Mouse (Mus musculus): ENCODE measurements around the gene Adam19. TPM values are rescaled to one million over a fixed set of nuclear protein-coding genes. Genes with fewer than 3 reads are reported as not detected.

Adam19 gene
- total RNA-seq (2014; rRNA removed) (18.5 and 19.1 TPM in 2 replicates), polyA plus RNA-seq (2015; fragmentation: Nextera tagmentation; extraction: Ambion mirVana) (5.6 and 5.8 TPM in 2 replicates)

DNA sequence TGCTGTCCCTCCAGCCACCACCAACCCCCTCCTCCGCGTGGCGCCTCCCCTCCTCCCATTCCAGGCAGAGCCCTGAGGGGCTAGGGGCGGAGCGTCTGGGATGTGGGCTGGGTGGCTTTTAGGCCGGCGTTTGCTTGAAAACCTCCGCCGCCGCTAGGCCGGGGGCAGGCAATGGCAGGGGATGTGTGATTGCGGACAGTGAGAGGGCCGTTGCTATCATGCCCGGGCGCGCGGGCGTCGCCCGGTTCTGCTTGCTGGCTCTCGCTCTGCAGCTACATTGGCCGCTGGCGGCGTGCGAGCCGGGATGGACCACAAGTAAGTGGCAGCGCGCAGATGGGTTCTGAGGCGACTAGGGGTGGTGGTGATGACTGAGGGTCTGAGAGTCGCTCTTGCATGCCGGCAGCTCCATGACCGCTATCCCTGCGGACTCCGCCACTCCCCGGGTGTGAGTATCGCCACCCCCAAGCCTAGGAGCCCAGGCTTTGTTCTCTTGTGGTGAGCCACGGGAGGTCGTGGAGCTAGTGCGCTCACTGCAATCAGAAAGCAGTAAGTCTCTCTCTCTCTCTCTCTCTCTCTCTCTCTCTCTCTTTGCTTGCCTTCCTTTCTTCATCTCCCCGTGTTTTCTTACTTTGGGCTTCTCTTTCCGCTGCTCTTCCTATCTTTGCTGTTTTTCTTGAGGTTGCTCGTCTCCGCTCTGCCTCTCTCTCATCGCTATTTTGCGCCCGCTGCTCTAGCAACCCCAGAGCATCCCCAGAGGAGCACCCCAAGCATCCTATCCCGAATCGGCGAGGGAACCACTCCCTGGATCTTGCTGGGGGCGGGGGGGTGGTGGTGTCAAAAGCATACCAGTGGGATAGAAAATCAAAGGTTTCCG is at the start of gene Adam19:
TSS of gene Adam19 (plus strand) at position 97 of the 874 bp plus-strand sequence.
- DNase-seq (ENCODE audit: low spot score) = peak; percentile 86
- peak within 1 kb of the TSS; percentile 91 for H3K27ac ChIP-seq
- peak within 1 kb of the TSS; percentile 68 for H3K4me3 ChIP-seq (ENCODE audit: low read length)
- no peaks in the 10 kb centered on the region for H3K27me3 ChIP-seq (ENCODE audit: insufficient read depth, low read length)
- no peaks in the 10 kb centered on the region for H3K4me1 ChIP-seq (ENCODE audit: insufficient read depth, low read length)
- under 1% methylated on average over 49 of the region's 51 CpGs for WGBS
- H3K9me3 ChIP-seq (ENCODE audit: low read length) = no peaks in the 10 kb centered on the region
- H3K36me3 ChIP-seq (ENCODE audit: insufficient read depth, low read length) = no peaks in the 10 kb centered on the region
- peak within 1 kb of the TSS; percentile 76 for H3K9ac ChIP-seq (replicated peaks; ENCODE audit: low read length)
- TF ChIP-seq CTCF (IDR thresholded peaks at IDR 0.05; ENCODE audit: low read depth) = no peak
- ATAC-seq = peak; percentile 88
- peak within 1 kb of the TSS; percentile 74 for H3K4me2 ChIP-seq (ENCODE audit: low read depth, low read length)

DNA sequence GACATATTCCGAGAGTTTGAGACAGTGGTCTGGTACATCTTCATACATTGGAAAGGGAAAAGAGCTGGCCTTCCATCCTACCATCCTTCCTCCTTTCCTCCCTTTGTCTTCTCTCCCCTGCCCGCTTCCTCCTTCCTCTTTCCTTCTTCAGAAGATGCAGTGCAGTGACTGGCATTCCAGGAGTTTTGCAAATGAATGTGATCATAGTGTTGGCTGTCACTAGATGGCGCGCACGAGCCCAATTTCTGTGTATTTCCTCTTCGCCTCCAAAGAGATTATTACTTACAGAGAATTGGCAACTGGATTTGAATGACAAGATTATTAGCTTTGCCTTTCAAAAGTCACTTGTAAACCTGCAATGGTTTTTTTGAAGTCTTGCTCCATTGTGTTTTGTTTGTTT is 39.7 kb upstream of the Adam19 start:
- Histone ChIP-seq H3K4me3 (ENCODE audit: low read length) (no peak overlapping the region), H3K4me2 (ENCODE audit: low read depth, low read length) (no peak overlapping the region), H3K27me3 (ENCODE audit: insufficient read depth, low read length) (no peaks in the 10 kb centered on the region), H3K27ac (no peak overlapping the region), H3K36me3 (ENCODE audit: insufficient read depth, low read length) (no peaks in the 10 kb centered on the region), H3K9me3 (ENCODE audit: low read length) (no peaks in the 10 kb centered on the region), H3K9ac (replicated peaks; ENCODE audit: low read length) (no peak overlapping the region), H3K4me1 (ENCODE audit: insufficient read depth, low read length) (no peaks in the 10 kb centered on the region)
- no peak for ATAC-seq
- peak; percentile 88 for DNase-seq (ENCODE audit: low spot score)
- WGBS = 22% methylated on average over 6 of the region's 6 CpGs
- peak; percentile 83 for TF ChIP-seq CTCF (IDR thresholded peaks at IDR 0.05; ENCODE audit: low read depth)

DNA sequence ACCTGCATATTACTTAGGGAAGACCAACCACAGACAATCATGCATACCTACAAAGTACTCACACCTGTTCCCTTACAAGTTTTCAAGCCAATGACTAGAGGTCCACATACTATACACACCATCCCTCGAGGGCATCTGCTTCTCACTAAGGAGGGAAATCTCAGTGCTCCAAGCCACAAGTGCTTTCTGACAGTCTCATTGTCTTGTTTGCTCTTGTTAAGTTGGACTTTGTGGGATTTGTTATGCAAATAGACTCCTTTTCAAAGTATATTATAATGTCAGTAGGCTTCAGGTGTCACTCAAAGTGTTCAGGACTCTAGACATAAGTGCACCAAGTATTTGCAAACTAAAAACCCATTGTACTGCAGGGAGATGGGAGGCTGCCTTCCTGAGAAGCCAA is 35.5 kb upstream of the Adam19 start:
- Histone ChIP-seq H3K4me2 (ENCODE audit: low read depth, low read length) (no peak overlapping the region), H3K36me3 (ENCODE audit: insufficient read depth, low read length) (no peaks in the 10 kb centered on the region), H3K27me3 (ENCODE audit: insufficient read depth, low read length) (no peaks in the 10 kb centered on the region), H3K9ac (replicated peaks; ENCODE audit: low read length) (no peak overlapping the region), H3K4me3 (ENCODE audit: low read length) (no peak overlapping the region), H3K27ac (no peak overlapping the region), H3K9me3 (ENCODE audit: low read length) (no peaks in the 10 kb centered on the region), H3K4me1 (ENCODE audit: insufficient read depth, low read length) (no peaks in the 10 kb centered on the region)
- TF ChIP-seq CTCF (IDR thresholded peaks at IDR 0.05; ENCODE audit: low read depth) = no peak
- WGBS = 52% methylated on average over 1 of the region's 1 CpGs
- ATAC-seq (no peak), DNase-seq (ENCODE audit: low spot score) (no peak)

- H3K4me1 ChIP-seq (ENCODE audit: insufficient read depth, low read length) = no peaks in the 10 kb centered on the region
- H3K36me3 ChIP-seq (ENCODE audit: insufficient read depth, low read length) = no peaks in the 10 kb centered on the region
- ATAC-seq (no peak), DNase-seq (ENCODE audit: low spot score) (no peak)
- no peak for TF ChIP-seq CTCF (IDR thresholded peaks at IDR 0.05; ENCODE audit: low read depth)
- no peak overlapping the region for H3K4me3 ChIP-seq (ENCODE audit: low read length)
- no peaks in the 10 kb centered on the region for H3K9me3 ChIP-seq (ENCODE audit: low read length)
- H3K27ac ChIP-seq = no peak overlapping the region
- H3K9ac ChIP-seq (replicated peaks; ENCODE audit: low read length) = no peak overlapping the region
- H3K4me2 ChIP-seq (ENCODE audit: low read depth, low read length) = no peak overlapping the region
- no peaks in the 10 kb centered on the region for H3K27me3 ChIP-seq (ENCODE audit: insufficient read depth, low read length)
Measured at GRCm38 (mm10) chr11:46021850-46022249, 33.9 kb upstream of the Adam19 start.

- Histone ChIP-seq H3K4me3 (ENCODE audit: low read length) (no peak overlapping the region), H3K9ac (replicated peaks; ENCODE audit: low read length) (no peak overlapping the region), H3K36me3 (ENCODE audit: insufficient read depth, low read length) (no peaks in the 10 kb centered on the region), H3K9me3 (ENCODE audit: low read length) (no peaks in the 10 kb centered on the region), H3K27me3 (ENCODE audit: insufficient read depth, low read length) (no peaks in the 10 kb centered on the region), H3K4me1 (ENCODE audit: insufficient read depth, low read length) (no peaks in the 10 kb centered on the region), H3K4me2 (ENCODE audit: low read depth, low read length) (no peak overlapping the region), H3K27ac (no peak overlapping the region)
- ATAC-seq (no peak), DNase-seq (ENCODE audit: low spot score) (no peak)
- WGBS = 84% methylated on average over 6 of the region's 6 CpGs
- TF ChIP-seq CTCF (IDR thresholded peaks at IDR 0.05; ENCODE audit: low read depth) = no peak
Measured at GRCm38 (mm10) chr11:46022983-46023382, 32.8 kb upstream of the Adam19 start.

DNA sequence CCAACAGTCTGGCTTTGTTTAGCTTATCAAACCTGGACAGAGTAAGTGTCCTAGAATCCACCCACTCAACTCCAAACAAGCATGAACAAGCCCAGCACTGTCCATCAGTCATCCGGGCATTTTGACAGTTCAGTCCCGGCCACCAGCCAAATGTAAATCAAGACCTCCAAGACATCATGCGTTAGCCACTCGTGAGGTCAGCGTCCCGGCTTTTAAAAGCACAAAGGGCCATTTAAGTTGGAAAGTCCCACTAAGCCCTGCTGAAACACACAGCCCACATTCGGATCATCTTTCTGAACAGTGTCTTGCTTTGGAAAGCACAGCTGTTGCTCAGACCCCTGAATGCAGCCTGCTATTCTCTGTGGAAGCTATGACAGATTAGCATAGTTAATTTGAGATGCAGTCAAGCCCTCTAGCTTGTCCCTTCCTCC is 29.8 kb upstream of the Adam19 start:
- 23% methylated on average over 7 of the region's 7 CpGs for WGBS
- Histone ChIP-seq H3K36me3 (ENCODE audit: insufficient read depth, low read length) (no peaks in the 10 kb centered on the region), H3K9me3 (ENCODE audit: low read length) (no peaks in the 10 kb centered on the region), H3K4me2 (ENCODE audit: low read depth, low read length) (no peak overlapping the region), H3K4me1 (ENCODE audit: insufficient read depth, low read length) (no peaks in the 10 kb centered on the region), H3K27ac (no peak overlapping the region), H3K27me3 (ENCODE audit: insufficient read depth, low read length) (no peaks in the 10 kb centered on the region), H3K4me3 (ENCODE audit: low read length) (no peak overlapping the region), H3K9ac (replicated peaks; ENCODE audit: low read length) (no peak overlapping the region)
- ATAC-seq (peak; percentile 73), DNase-seq (ENCODE audit: low spot score) (peak; percentile 31)
- no peak for TF ChIP-seq CTCF (IDR thresholded peaks at IDR 0.05; ENCODE audit: low read depth)
